Mouse (Mus musculus): ENCODE data around the gene Syne2. TPM values are rescaled to one million over a fixed set of nuclear protein-coding genes. Genes with fewer than 3 reads are reported as not detected.
A peak's percentile ranks its signal among the peaks of the same experiment; 100 is the strongest.

The Syne2 gene
- polyA plus RNA-seq, 1 experiment, result 14.3 TPM

DNA sequence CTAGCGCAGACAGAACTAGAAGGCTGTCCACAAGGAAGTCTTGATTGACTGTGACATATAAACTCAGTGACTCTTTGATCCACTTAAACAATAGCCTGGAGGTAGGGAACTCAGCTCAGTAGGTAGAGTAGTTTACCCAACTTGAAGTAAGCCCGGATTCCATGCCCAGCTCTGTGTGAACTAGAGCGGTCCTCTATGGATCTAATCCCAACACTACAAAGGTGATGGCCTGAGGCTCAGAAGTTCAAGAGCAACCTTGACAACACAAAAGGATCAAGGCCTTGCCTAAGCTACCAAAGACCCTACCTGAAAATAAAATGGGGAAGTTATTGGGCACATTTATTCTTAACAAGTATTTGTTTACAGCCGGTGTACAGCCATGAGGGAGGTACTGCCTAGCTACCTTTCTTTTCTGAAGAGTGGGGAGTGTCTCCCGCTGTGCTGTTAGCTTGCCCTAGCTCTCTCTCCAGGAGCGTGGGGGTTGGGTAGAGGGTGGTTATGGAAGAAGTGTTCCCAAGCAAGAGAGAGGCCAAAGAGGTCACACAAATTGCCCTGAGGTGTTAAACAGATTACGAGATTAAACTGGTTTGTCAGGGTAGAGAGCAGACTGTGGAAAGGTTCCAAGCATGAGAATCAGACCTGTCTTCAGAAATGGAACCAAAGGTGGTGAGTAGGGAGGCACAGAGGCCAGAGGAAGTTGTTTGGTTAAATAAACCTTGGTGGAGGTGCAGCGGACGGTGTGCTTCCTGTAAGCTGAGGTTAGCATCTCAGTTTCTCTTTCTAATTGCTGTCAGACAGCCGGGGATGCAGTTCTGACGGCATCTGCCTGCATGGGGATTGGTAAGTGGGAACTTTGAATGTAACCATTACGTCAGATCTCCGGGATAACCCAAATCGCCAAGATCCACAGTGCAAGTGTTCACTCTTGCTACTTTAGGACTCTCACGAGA, 268.3 kb downstream of the Syne2 start:
- Histone ChIP-seq H3K27ac (ENCODE audit: insufficient read depth, low read length) (peak overlapping the region; percentile 79), H3K27me3 (ENCODE audit: control insufficient read depth, insufficient read depth, low read length) (no peaks in the 10 kb centered on the region), H3K4me1 (ENCODE audit: control insufficient read depth, insufficient read depth, insufficient read length) (peaks cover 11% of the 10 kb centered on the region; the same call in 1 of the 2 replicates), H3K36me3 (ENCODE audit: control insufficient read depth, insufficient read depth, low read length) (no peaks in the 10 kb centered on the region), H3K4me3 (ENCODE audit: extremely low read depth, insufficient read depth, insufficient read length) (peak overlapping the region; percentile 55; the same call in 1 of the 2 replicates)
- DNase-seq (ENCODE audit: low read depth in 1 of 2, low spot score in 2 of 2), result peak; percentile 40 to 52
- TF ChIP-seq POLR2A (IDR thresholded peaks at IDR 0.05; ENCODE audit: low read depth, low read length) (no peak), CTCF (IDR thresholded peaks at IDR 0.05; ENCODE audit: extremely low read depth, insufficient read depth, insufficient read length, insufficient replicate concordance) (no peak)
- 53% methylated on average over 15 of the region's 15 CpGs for WGBS

DNA sequence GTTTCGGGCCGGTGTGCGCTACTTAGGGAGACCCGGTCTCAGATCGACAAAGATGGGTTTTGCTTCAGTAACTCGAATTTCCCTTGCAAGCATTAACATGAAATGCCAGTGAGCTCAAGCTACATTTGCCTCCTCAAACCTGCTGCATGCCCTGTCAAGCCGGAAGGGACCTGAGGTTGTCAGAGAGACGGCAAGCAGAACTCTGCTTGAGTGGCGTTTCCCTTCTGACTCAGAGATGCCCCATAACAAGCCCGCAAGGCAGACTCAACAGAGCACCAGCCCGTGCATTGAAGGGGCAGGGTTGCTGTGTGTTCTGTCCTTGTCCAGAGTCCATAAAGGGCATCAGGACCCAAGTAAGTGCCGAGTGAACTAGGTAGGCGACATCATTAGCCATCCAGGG, 269.1 kb downstream of the Syne2 start:
- WGBS, result 42% methylated on average over 13 of the region's 13 CpGs
- Histone ChIP-seq H3K36me3 (ENCODE audit: control insufficient read depth, insufficient read depth, low read length) (no peaks in the 10 kb centered on the region), H3K4me1 (ENCODE audit: control insufficient read depth, insufficient read depth, insufficient read length) (peaks cover 11% of the 10 kb centered on the region; the same call in 1 of the 2 replicates), H3K4me3 (ENCODE audit: extremely low read depth, insufficient read depth, insufficient read length) (peak overlapping the region; percentile 55), H3K27ac (ENCODE audit: insufficient read depth, low read length) (peak overlapping the region; percentile 79), H3K27me3 (ENCODE audit: control insufficient read depth, insufficient read depth, low read length) (no peaks in the 10 kb centered on the region)
- TF ChIP-seq CTCF (IDR thresholded peaks at IDR 0.05; ENCODE audit: extremely low read depth, insufficient read depth, insufficient read length, insufficient replicate concordance) (no peak), POLR2A (IDR thresholded peaks at IDR 0.05; ENCODE audit: low read depth, low read length) (peak; percentile 3; the same call in 1 of the 2 replicates)
- DNase-seq (ENCODE audit: low read depth in 1 of 2, low spot score in 2 of 2), result peak; percentile 22 to 48

DNA sequence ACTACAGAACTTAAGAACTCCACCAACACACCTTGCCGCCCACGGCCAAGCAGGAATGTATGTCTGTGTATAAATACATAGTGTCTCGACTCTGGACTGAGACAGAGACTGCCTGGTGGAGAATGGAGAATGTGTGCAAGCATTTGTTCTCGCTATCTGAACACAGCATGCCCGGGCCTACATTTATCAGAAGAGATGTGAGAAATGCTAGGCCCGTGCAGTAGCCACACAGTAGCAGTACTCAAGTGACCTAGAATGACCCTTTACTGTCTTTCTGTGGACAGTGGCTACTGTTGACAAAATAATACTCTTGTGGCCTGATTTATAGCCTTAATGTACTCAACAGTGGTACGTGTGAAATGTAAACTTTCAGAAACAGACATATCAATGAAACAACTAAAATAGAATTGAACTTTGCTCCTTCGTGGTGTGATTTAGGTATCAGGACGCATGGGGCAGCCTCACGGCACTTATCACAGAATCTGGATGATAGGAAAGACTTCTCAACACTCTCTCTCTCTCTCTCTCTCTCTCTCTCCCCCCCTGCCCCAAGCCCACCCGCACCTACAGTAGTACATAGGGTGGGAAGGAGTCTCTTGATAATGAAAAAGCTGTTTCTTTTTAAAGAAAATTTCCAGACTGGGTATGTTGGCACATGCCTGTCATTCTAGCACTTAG, 275.0 kb downstream of the Syne2 start:
- H3K4me1 ChIP-seq (ENCODE audit: control insufficient read depth, insufficient read depth, insufficient read length), result no peaks in the 10 kb centered on the region
- WGBS, result 91% methylated on average over 11 of the region's 11 CpGs
- DNase-seq (ENCODE audit: low read depth in 1 of 2, low spot score in 2 of 2), result no peak
- H3K4me3 ChIP-seq (ENCODE audit: extremely low read depth, insufficient read depth, insufficient read length), result no peak overlapping the region
- no peak for TF ChIP-seq POLR2A (IDR thresholded peaks at IDR 0.05; ENCODE audit: low read depth, low read length)
- TF ChIP-seq CTCF (IDR thresholded peaks at IDR 0.05; ENCODE audit: extremely low read depth, insufficient read depth, insufficient read length, insufficient replicate concordance), result no peak
- peaks cover 12% of the 10 kb centered on the region for H3K36me3 ChIP-seq (ENCODE audit: control insufficient read depth, insufficient read depth, low read length)
- no peak overlapping the region for H3K27ac ChIP-seq (ENCODE audit: insufficient read depth, low read length)
- no peaks in the 10 kb centered on the region for H3K27me3 ChIP-seq (ENCODE audit: control insufficient read depth, insufficient read depth, low read length)

DNA sequence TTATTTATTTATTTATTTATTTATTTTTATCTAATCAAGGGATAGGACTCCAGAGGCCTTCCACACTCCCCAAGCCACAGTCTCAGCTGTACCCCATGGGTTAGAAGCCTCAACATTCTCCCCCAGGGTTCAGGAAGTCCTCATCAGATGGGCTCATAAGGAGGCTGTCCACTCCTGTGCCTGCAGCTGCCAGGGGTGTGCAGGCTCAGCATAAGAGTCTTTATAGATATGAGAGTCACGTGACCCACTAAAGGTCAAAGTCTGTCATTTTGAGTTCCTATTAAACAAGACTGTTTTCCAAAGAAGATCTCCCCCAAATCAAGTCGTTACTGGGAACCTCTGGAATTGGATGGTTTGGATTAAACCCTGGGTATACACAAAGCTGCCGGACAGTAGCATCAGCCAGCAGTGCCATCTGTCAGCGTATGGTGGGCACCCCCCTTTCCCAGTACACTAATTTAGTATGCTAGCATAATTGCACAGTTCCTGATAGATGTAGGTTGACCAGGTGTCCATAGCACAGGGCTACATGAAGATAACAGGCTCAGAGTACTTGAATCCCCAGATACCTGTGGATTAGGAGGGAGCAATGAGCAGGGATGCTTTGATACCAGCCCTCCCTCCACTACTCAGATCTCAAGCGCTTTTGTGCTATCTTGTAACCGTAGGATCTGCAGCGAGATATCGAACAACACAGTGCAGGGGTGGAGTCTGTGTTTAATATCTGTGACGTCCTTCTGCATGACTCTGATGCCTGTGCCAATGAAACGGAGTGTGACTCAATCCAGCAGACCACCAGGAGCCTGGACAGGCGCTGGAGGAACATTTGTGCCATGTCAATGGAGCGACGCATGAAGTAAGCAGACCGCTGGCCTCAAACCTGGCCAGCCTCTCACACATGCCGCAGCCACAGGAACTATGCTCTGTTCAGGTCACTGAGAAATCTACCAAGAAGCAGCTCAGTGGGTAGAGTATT, 276.0 kb downstream of the Syne2 start:
- TF ChIP-seq CTCF (IDR thresholded peaks at IDR 0.05; ENCODE audit: extremely low read depth, insufficient read depth, insufficient read length, insufficient replicate concordance), result no peak
- no peak for TF ChIP-seq POLR2A (IDR thresholded peaks at IDR 0.05; ENCODE audit: low read depth, low read length)
- no peak for DNase-seq (ENCODE audit: low read depth in 1 of 2, low spot score in 2 of 2)
- H3K4me1 ChIP-seq (ENCODE audit: control insufficient read depth, insufficient read depth, insufficient read length), result no peaks in the 10 kb centered on the region
- H3K27ac ChIP-seq (ENCODE audit: insufficient read depth, low read length), result no peak overlapping the region
- 90% methylated on average over 15 of the region's 15 CpGs for WGBS
- peaks cover 18% of the 10 kb centered on the region for H3K36me3 ChIP-seq (ENCODE audit: control insufficient read depth, insufficient read depth, low read length)
- no peaks in the 10 kb centered on the region for H3K27me3 ChIP-seq (ENCODE audit: control insufficient read depth, insufficient read depth, low read length)
- no peak overlapping the region for H3K4me3 ChIP-seq (ENCODE audit: extremely low read depth, insufficient read depth, insufficient read length)

DNA sequence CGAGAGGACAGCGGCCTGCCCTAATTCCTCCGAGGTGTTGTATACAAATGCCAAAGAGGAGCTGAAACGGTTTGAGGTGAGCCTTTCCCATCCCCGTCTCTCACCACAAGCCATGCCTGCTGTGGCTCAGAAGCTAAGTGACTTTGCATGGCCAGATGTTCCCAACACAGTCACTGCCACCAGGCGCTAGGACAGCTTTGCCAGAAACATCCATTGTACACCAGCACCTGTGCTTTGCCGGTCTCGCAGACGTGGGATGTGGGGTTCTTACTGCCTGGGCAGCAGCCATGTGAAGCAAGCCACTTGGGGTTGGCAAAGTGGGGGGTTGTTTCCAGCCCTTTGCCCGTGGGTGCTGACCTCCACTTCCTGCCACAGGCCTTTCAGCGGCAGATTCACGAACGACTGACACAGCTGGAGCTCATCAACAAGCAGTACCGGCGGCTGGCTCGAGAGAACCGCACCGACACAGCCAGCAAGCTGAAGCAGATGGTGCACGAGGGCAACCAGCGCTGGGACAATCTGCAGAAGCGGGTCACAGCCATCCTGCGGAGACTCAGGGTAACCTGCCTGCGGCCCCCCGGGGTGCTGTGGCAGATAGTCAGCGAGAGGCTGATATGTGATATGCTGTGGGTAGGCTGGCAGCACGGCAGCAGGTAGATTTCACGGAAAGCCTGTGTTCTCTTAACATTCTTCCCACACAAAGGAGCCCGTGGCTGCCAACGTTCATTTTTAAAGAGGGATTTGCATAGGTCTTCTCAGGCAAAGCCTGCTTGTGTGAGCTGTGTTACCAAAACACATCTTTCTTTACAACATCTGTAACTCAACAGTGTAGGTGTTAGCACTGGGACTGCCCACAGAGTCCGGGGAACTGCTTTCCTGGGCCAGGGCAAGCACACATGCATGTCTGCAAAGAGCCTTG, 277.4 kb downstream of the Syne2 start:
- Histone ChIP-seq H3K4me3 (ENCODE audit: extremely low read depth, insufficient read depth, insufficient read length) (no peak overlapping the region), H3K27ac (ENCODE audit: insufficient read depth, low read length) (no peak overlapping the region), H3K4me1 (ENCODE audit: control insufficient read depth, insufficient read depth, insufficient read length) (no peaks in the 10 kb centered on the region), H3K36me3 (ENCODE audit: control insufficient read depth, insufficient read depth, low read length) (peaks cover 20% of the 10 kb centered on the region), H3K27me3 (ENCODE audit: control insufficient read depth, insufficient read depth, low read length) (no peaks in the 10 kb centered on the region)
- TF ChIP-seq POLR2A (IDR thresholded peaks at IDR 0.05; ENCODE audit: low read depth, low read length), result no peak
- TF ChIP-seq CTCF (IDR thresholded peaks at IDR 0.05; ENCODE audit: extremely low read depth, insufficient read depth, insufficient read length, insufficient replicate concordance), result no peak
- DNase-seq (ENCODE audit: low read depth in 1 of 2, low spot score in 2 of 2), result no peak
- WGBS, result 64% methylated on average over 30 of the region's 30 CpGs

Measured in spleen, adult 2 months (tissue).